Mouse (Mus musculus): ENCODE measurements around the gene Kiss1.

DNA sequence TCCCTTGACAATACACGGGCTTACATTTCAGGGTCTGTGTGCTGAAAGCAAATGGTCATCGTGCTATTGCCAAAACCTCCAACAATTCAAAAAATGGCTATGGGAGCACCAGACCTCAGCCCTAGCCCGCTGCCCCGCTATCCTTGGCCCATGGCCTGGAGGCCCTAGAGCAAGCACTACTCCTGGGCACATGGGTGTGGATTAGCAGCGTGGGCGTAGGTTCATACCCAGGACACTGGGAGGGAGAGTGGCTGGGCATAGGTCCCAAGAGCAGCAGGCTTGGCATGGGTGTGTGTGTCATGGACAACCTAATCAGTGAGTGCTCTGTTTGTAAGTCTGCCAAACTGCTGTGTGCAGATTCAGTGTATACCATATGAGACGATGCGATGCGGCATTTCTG, 25.3 kb upstream of the Kiss1 start:
- TF ChIP-seq JUND (IDR thresholded peaks at IDR 0.05; ENCODE audit: low read depth, low read length) (no peak), POLR2A (IDR thresholded peaks at IDR 0.05; ENCODE audit: control insufficient read depth in 1 of 2, insufficient read depth in 1 of 2, low read depth in 1 of 2, low read length in 2 of 2, poor library complexity in 1 of 2) (no peak), KAT2A (conservative IDR thresholded peaks at IDR 0.05; ENCODE audit: low read depth, low read length) (no peak), CTCF (IDR thresholded peaks at IDR 0.05 in 2 of 3, conservative IDR thresholded peaks at IDR 0.05 in 1 of 3; ENCODE audit: control insufficient read depth in 1 of 3, insufficient read depth in 1 of 3, low read depth in 2 of 3, low read length in 3 of 3, poor library complexity in 1 of 3, severe bottlenecking in 1 of 3) (no peak), ZC3H11A (IDR thresholded peaks at IDR 0.05; ENCODE audit: low read depth, low read length) (no peak), SIN3A (IDR thresholded peaks at IDR 0.05; ENCODE audit: low read length) (no peak), TBP (IDR thresholded peaks at IDR 0.05; ENCODE audit: low read depth, low read length) (no peak)
